Mouse (Mus musculus): ENCODE results near the gene Gja3. TPM values are rescaled to one million over a fixed set of nuclear protein-coding genes. Genes with fewer than 3 reads are reported as not detected.

Gene Gja3
- polyA plus RNA-seq, 1 experiment from 2014 or later: 0.34 TPM

DNA sequence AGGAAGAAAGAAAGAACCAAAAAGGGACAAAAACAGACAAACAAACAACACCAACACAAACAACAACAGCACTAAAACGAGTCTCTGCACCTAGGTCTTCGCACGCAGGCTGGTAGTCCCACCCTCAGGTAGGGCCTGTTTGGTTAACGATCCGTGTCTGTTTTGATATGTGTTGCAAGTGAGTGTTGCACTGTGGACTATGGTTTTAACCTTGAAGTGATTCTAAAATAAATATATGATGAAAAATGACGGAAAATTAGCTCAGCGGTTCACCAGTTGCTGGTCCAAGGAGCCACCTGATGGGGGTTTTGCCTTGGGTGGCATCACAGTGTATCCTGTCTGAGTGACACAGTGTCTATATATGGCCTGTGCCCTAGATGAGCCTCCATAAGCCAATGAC, 43.7 kb upstream of the Gja3 start:
- WGBS: 85% methylated on average over 7 of the region's 7 CpGs
- ATAC-seq (replicated peaks; ENCODE audit: insufficient number of reproducible peaks, low FRiP score, low TSS enrichment, low read depth) (no peak), DNase-seq (ENCODE audit: low spot score) (no peak)
- H3K27me3 ChIP-seq (ENCODE audit: control insufficient read depth, insufficient read depth, low read length): peaks cover 41% of the 10 kb centered on the region
- H3K4me1 ChIP-seq (ENCODE audit: control insufficient read depth, insufficient read depth, low read length): peaks cover 4% of the 10 kb centered on the region
- no peak overlapping the region for H3K9ac ChIP-seq (replicated peaks; ENCODE audit: low read length)
- H3K4me2 ChIP-seq (ENCODE audit: low read depth, low read length): no peak overlapping the region
- H3K36me3 ChIP-seq (replicated peaks; ENCODE audit: control insufficient read depth, insufficient read depth, low read depth, low read length): no peaks in the 10 kb centered on the region
- no peaks in the 10 kb centered on the region for H3K9me3 ChIP-seq (replicated peaks; ENCODE audit: control insufficient read depth, low read length)
- no peak overlapping the region for H3K27ac ChIP-seq (replicated peaks; ENCODE audit: low read depth, low read length)
- no peak overlapping the region for H3K4me3 ChIP-seq (ENCODE audit: low read depth, low read length)

DNA sequence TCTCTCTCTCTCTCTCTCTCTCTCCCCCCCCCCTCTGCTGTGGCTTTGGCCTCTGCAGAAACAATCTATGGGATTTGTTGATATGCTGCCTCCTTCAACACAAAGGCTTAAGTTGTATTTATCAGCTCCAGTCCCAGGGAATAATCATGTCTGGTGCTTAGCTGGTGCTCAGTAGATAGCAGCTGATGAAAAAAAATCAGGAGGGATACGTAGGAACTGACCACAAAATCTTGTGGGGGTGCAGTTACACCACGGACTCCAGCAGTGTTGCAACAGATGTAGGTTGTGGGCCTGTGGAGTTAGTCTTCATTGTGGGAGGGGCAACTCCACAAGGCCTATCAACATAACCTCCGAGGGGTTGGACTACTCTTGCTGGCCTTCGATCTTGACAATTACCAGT, 38.0 kb upstream of the Gja3 start:
- DNase-seq (ENCODE audit: low spot score) (no peak), ATAC-seq (replicated peaks; ENCODE audit: insufficient number of reproducible peaks, low FRiP score, low TSS enrichment, low read depth) (no peak)
- no peaks in the 10 kb centered on the region for H3K27me3 ChIP-seq (ENCODE audit: control insufficient read depth, insufficient read depth, low read length)
- WGBS: 75% methylated on average over 4 of the region's 4 CpGs
- no peak overlapping the region for H3K4me3 ChIP-seq (ENCODE audit: low read depth, low read length)
- no peak overlapping the region for H3K27ac ChIP-seq (replicated peaks; ENCODE audit: low read depth, low read length)
- H3K9me3 ChIP-seq (replicated peaks; ENCODE audit: control insufficient read depth, low read length): no peaks in the 10 kb centered on the region
- no peaks in the 10 kb centered on the region for H3K36me3 ChIP-seq (replicated peaks; ENCODE audit: control insufficient read depth, insufficient read depth, low read depth, low read length)
- no peak overlapping the region for H3K9ac ChIP-seq (replicated peaks; ENCODE audit: low read length)
- H3K4me2 ChIP-seq (ENCODE audit: low read depth, low read length): no peak overlapping the region
- no peaks in the 10 kb centered on the region for H3K4me1 ChIP-seq (ENCODE audit: control insufficient read depth, insufficient read depth, low read length)

DNA sequence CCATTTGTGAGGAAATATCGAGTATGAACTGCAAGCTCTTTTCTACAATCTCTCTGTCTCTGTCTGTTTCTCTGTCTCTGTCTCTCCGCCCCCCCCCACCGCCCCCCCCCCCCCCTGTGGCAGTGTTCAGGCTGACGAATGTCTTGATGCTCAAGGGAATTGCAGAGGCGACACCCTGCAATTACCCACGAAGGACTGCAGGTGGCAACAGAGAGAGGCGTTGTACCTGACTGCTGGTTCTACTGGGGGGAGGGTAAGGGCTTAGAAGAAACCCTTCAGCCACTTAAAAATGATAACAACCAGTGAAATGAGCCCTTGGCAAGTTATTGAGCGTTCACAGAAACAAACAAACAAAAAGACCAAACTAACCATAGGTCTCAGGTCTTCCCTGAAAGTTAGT, 35.1 kb upstream of the Gja3 start:
- Histone ChIP-seq H3K4me3 (ENCODE audit: low read depth, low read length) (no peak overlapping the region), H3K27ac (replicated peaks; ENCODE audit: low read depth, low read length) (no peak overlapping the region), H3K27me3 (ENCODE audit: control insufficient read depth, insufficient read depth, low read length) (no peaks in the 10 kb centered on the region), H3K9me3 (replicated peaks; ENCODE audit: control insufficient read depth, low read length) (no peaks in the 10 kb centered on the region), H3K4me2 (ENCODE audit: low read depth, low read length) (no peak overlapping the region), H3K9ac (replicated peaks; ENCODE audit: low read length) (no peak overlapping the region), H3K36me3 (replicated peaks; ENCODE audit: control insufficient read depth, insufficient read depth, low read depth, low read length) (no peaks in the 10 kb centered on the region), H3K4me1 (ENCODE audit: control insufficient read depth, insufficient read depth, low read length) (no peaks in the 10 kb centered on the region)
- DNase-seq (ENCODE audit: low spot score) (peak; percentile 61), ATAC-seq (replicated peaks; ENCODE audit: insufficient number of reproducible peaks, low FRiP score, low TSS enrichment, low read depth) (no peak)
- 14% methylated on average over 6 of the region's 8 CpGs for WGBS

DNA sequence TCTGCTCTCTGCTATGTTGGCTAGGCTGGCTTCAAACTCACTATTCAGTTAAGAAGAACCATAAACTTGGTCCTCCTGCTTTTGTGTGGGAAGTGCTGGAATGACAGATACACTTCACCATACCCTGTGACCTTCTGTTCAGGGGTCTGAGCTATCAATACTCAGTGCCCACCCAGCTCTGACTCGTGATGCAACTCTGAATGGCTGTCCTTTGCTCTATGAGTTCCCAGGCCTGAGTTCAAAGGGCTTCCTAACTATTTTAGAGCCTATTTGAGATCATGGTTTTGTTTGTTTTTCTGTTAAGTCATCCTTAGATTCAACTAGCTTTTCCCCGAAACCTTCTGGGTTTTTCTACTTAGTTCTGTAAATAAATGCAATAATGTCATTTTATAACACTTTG, 32.1 kb upstream of the Gja3 start:
- H3K9ac ChIP-seq (replicated peaks; ENCODE audit: low read length): no peak overlapping the region
- DNase-seq (ENCODE audit: low spot score): no peak
- H3K4me2 ChIP-seq (ENCODE audit: low read depth, low read length): no peak overlapping the region
- WGBS: 61% methylated on average over 2 of the region's 2 CpGs
- no peak overlapping the region for H3K4me3 ChIP-seq (ENCODE audit: low read depth, low read length)
- H3K36me3 ChIP-seq (replicated peaks; ENCODE audit: control insufficient read depth, insufficient read depth, low read depth, low read length): no peaks in the 10 kb centered on the region
- no peak for ATAC-seq (replicated peaks; ENCODE audit: insufficient number of reproducible peaks, low FRiP score, low TSS enrichment, low read depth)
- H3K9me3 ChIP-seq (replicated peaks; ENCODE audit: control insufficient read depth, low read length): no peaks in the 10 kb centered on the region
- H3K4me1 ChIP-seq (ENCODE audit: control insufficient read depth, insufficient read depth, low read length): no peaks in the 10 kb centered on the region
- H3K27me3 ChIP-seq (ENCODE audit: control insufficient read depth, insufficient read depth, low read length): no peaks in the 10 kb centered on the region
- H3K27ac ChIP-seq (replicated peaks; ENCODE audit: low read depth, low read length): no peak overlapping the region

DNA sequence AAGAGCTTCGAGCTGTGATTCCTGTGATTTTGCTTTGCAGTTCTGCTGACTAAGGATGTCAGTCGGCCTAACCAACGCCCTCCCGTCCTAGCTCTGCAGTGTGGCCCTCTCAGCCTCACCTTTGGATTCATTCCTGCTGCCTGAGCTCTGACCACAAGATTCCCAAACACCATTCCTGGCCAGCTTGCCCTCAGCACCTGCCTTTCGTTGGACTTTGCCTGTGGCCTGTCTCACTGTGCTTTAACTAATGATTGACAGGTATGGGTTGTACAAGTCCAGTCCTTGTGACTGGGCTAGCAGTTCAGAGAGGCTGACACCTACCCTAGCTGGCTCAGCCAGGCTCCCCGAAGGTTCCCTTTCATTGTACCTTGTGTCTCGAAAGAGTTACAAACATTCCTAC, 31.2 kb upstream of the Gja3 start:
- Histone ChIP-seq H3K36me3 (replicated peaks; ENCODE audit: control insufficient read depth, insufficient read depth, low read depth, low read length) (no peaks in the 10 kb centered on the region), H3K4me2 (ENCODE audit: low read depth, low read length) (no peak overlapping the region), H3K9me3 (replicated peaks; ENCODE audit: control insufficient read depth, low read length) (no peaks in the 10 kb centered on the region), H3K9ac (replicated peaks; ENCODE audit: low read length) (no peak overlapping the region), H3K27ac (replicated peaks; ENCODE audit: low read depth, low read length) (no peak overlapping the region), H3K4me1 (ENCODE audit: control insufficient read depth, insufficient read depth, low read length) (no peaks in the 10 kb centered on the region), H3K27me3 (ENCODE audit: control insufficient read depth, insufficient read depth, low read length) (no peaks in the 10 kb centered on the region), H3K4me3 (ENCODE audit: low read depth, low read length) (no peak overlapping the region)
- WGBS: 85% methylated on average over 7 of the region's 7 CpGs
- ATAC-seq (replicated peaks; ENCODE audit: insufficient number of reproducible peaks, low FRiP score, low TSS enrichment, low read depth): no peak
- DNase-seq (ENCODE audit: low spot score): no peak

DNA sequence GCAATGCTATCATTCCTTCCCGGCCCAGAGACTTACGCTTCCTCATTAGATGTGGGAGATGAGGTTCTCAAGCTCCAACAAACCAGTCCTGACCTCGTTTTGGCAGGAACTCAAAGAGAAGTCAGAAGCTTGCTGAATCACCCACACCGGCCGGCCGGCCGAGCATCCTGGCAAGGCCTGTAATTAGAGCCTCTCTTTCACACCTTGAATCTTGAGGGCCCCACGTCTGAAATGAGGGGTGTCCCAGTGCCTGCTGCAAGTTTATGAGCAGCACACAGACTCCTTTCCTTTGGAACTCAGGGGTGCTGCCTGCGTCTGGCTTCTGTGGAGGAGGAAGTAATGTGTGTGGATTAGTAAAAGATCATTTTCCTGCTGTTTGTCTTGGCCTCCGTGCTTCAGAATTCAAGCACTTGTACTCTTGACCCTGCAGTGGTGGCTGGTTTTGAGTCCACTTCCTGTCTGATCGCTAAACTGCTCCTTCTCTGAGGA, 26.3 kb upstream of the Gja3 start:
- WGBS: 44% methylated on average over 11 of the region's 11 CpGs
- Histone ChIP-seq H3K27ac (replicated peaks; ENCODE audit: low read depth, low read length) (no peak overlapping the region), H3K36me3 (replicated peaks; ENCODE audit: control insufficient read depth, insufficient read depth, low read depth, low read length) (no peaks in the 10 kb centered on the region), H3K4me3 (ENCODE audit: low read depth, low read length) (no peak overlapping the region), H3K9ac (replicated peaks; ENCODE audit: low read length) (no peak overlapping the region), H3K9me3 (replicated peaks; ENCODE audit: control insufficient read depth, low read length) (no peaks in the 10 kb centered on the region), H3K4me1 (ENCODE audit: control insufficient read depth, insufficient read depth, low read length) (no peaks in the 10 kb centered on the region), H3K27me3 (ENCODE audit: control insufficient read depth, insufficient read depth, low read length) (no peaks in the 10 kb centered on the region), H3K4me2 (ENCODE audit: low read depth, low read length) (no peak overlapping the region)
- ATAC-seq (replicated peaks; ENCODE audit: insufficient number of reproducible peaks, low FRiP score, low TSS enrichment, low read depth) (no peak), DNase-seq (ENCODE audit: low spot score) (no peak)

DNA sequence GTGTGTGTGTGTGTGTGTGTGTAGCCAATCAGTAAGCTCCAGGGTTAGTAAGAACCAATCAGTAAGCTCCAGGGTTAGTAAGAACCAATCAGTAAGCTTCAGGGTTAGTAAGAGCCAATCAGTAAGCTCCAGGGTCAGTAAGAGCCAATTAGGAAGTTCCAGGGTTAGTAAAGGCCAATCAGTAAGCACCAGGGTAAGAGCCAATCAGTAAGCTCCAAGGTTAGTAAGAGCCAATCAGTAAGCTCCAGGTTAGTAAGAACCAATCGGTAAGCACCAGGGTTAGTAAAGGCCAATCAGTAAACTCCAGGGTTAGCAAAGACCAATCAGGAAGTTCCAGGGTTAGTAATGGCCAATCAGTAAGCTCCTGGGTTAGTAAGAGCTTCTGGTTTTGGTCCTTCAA, 25.0 kb upstream of the Gja3 start:
- DNase-seq (ENCODE audit: low spot score): no peak
- 95% methylated on average over 1 of the region's 1 CpGs for WGBS
- ATAC-seq (replicated peaks; ENCODE audit: insufficient number of reproducible peaks, low FRiP score, low TSS enrichment, low read depth): no peak
- H3K36me3 ChIP-seq (replicated peaks; ENCODE audit: control insufficient read depth, insufficient read depth, low read depth, low read length): no peaks in the 10 kb centered on the region
- no peak overlapping the region for H3K9ac ChIP-seq (replicated peaks; ENCODE audit: low read length)
- no peak overlapping the region for H3K27ac ChIP-seq (replicated peaks; ENCODE audit: low read depth, low read length)
- H3K4me1 ChIP-seq (ENCODE audit: control insufficient read depth, insufficient read depth, low read length): no peaks in the 10 kb centered on the region
- H3K27me3 ChIP-seq (ENCODE audit: control insufficient read depth, insufficient read depth, low read length): no peaks in the 10 kb centered on the region
- H3K4me2 ChIP-seq (ENCODE audit: low read depth, low read length): no peak overlapping the region
- no peak overlapping the region for H3K4me3 ChIP-seq (ENCODE audit: low read depth, low read length)
- no peaks in the 10 kb centered on the region for H3K9me3 ChIP-seq (replicated peaks; ENCODE audit: control insufficient read depth, low read length)

DNA sequence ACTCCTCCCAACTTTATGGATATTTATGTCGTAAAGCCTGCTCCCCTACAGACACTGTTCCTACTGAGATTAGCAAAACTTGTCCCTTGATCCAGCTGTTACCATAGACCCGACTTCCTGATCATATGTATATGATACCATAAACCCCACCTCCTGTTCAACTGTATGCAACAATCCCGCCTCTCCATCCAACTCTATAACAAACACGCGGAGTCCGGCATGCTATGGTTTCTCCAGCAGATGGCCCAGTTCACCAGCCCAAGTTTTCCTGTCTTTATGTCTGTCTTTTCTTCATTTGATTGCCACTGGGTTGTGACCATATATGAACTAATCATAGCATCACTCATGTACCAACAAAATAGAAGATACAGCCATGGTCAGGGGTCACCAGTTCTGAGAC, 17.6 kb upstream of the Gja3 start:
- Histone ChIP-seq H3K9ac (replicated peaks; ENCODE audit: low read length) (no peak overlapping the region), H3K4me1 (ENCODE audit: control insufficient read depth, insufficient read depth, low read length) (no peaks in the 10 kb centered on the region), H3K4me3 (ENCODE audit: low read depth, low read length) (no peak overlapping the region), H3K27ac (replicated peaks; ENCODE audit: low read depth, low read length) (no peak overlapping the region), H3K36me3 (replicated peaks; ENCODE audit: control insufficient read depth, insufficient read depth, low read depth, low read length) (no peaks in the 10 kb centered on the region), H3K9me3 (replicated peaks; ENCODE audit: control insufficient read depth, low read length) (no peaks in the 10 kb centered on the region), H3K4me2 (ENCODE audit: low read depth, low read length) (no peak overlapping the region), H3K27me3 (ENCODE audit: control insufficient read depth, insufficient read depth, low read length) (no peaks in the 10 kb centered on the region)
- ATAC-seq (replicated peaks; ENCODE audit: insufficient number of reproducible peaks, low FRiP score, low TSS enrichment, low read depth) (no peak), DNase-seq (ENCODE audit: low spot score) (no peak)
- 84% methylated on average over 6 of the region's 6 CpGs for WGBS
